12 mouse cellular contexts compared by ENCODE assay signal in genomic region chr19:28478055-28478454, GRCm38 (mm10).
"Had no signal": no experiment of that assay in that cellular context is flagged by ENCODE, and none has a peak within 500 bp of the region (broad histone marks: within the 10 kb centered on the region; RNA-seq: fewer than 3 reads in every experiment).

No protein-coding gene starts in this region.

- DNase-seq: layer of hippocampus, adult 9-11 months; layer of hippocampus, postnatal 36 days; lung, embryonic 14.5 days; lung, postnatal 10 days; lung, postnatal 4 days had no signal

- H3K4me3 ChIP-seq: limb, embryonic 15.5 days; liver, embryonic 12.5 days; midbrain, embryonic 15.5 days; neural tube, embryonic 13.5 days; stomach, embryonic 15.5 days had no signal

- H3K27me3 ChIP-seq: limb, embryonic 15.5 days; liver, embryonic 12.5 days; midbrain, embryonic 15.5 days; neural tube, embryonic 13.5 days; stomach, embryonic 15.5 days had no signal

- H3K9ac ChIP-seq: limb, embryonic 15.5 days; liver, embryonic 12.5 days; lung, embryonic 14.5 days; midbrain, embryonic 15.5 days; neural tube, embryonic 13.5 days; stomach, embryonic 15.5 days had no signal

- ATAC-seq: liver, embryonic 12.5 days; midbrain, embryonic 15.5 days had no signal

- H3K9me3 ChIP-seq: limb, embryonic 15.5 days; liver, embryonic 12.5 days; midbrain, embryonic 15.5 days; neural tube, embryonic 13.5 days; stomach, embryonic 15.5 days had no signal

- H3K4me1 ChIP-seq: limb, embryonic 15.5 days; liver, embryonic 12.5 days; stomach, embryonic 15.5 days had no signal

- H3K36me3 ChIP-seq: limb, embryonic 15.5 days; liver, embryonic 12.5 days; midbrain, embryonic 15.5 days; neural tube, embryonic 13.5 days; stomach, embryonic 15.5 days had no signal

- H3K4me2 ChIP-seq: limb, embryonic 15.5 days; liver, embryonic 12.5 days; lung, embryonic 14.5 days; midbrain, embryonic 11.5 days; midbrain, embryonic 15.5 days; neural tube, embryonic 13.5 days; stomach, embryonic 15.5 days had no signal

- H3K27ac ChIP-seq: kidney, postnatal 0 days; limb, embryonic 15.5 days; liver, embryonic 12.5 days; midbrain, embryonic 15.5 days; neural tube, embryonic 13.5 days; stomach, embryonic 15.5 days had no signal
